Mouse (Mus musculus): ENCODE data around the gene Rfxank.

Rfxank gene

GRCm38 (mm10) chr8:70147678-70148607 is 9.0 kb upstream of the Rfxank start:
- DNase-seq = no peak

- DNase-seq = no peak
Observed at GRCm38 (mm10) chr8:70139981-70140380, 1.0 kb upstream of the Rfxank start.

- no peak for DNase-seq
Observed at GRCm38 (mm10) chr8:70137890-70138289, 1.1 kb downstream of the Rfxank start.

DNA sequence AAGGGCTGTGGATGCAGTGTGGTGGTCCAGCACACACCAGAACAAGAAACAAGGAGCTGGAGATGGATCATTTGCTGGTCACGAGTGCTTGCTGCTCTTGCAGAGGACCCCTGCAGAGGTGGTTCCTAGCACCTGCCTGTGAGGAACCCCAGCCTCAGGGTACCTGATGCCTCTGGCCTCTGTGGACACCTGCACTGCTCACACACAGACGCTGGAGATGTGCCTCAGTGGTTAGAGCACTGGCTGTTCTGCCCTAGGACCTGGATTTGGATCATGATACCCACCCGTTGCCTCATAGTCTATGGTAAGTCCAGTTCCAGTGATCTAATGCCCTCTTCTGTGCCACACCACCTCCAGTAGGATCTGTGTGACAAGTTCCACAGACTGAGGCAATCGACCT is 2.4 kb downstream of the Rfxank start:
- no peak for DNase-seq

DNA sequence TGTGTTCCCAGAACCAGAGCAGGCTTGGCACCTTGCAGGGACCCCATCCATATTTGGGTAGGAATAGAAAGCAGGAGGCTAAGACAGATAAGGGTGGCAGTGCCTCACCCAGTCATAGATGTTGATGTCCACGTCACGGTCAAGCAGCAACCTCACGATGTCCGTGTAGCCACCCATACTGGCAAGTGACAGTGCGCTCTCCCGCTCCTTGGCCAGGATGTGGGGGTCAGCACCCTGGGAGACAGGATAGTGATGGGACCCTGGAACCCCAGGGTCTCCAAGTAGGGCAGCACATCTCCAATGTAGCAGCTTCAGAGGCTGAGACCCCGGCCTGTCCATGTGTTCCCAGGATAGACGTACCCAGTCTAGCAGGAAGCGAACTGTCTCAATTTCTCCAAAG is 4.0 kb downstream of the Rfxank start:
- DNase-seq = no peak

DNA sequence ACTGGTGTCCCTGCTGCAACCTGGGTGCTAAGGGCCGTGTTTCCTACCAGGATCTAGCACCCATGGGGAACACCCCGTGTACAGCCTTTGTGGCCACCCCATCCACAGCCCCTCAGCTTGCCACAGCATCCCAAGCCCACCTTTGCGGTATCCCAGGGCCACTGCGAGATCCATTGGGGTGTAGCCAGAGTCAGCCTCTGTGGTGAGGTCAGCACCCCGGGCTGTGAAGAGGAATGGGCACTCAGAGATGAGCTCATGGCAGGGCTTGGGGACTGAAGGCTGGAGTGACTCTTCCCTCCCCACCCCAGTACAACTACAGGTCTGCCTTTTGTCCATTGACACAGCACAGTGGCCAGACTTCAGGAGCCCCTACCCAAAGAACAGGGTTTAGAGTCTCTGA is 4.9 kb downstream of the Rfxank start:
- no peak for DNase-seq

DNA sequence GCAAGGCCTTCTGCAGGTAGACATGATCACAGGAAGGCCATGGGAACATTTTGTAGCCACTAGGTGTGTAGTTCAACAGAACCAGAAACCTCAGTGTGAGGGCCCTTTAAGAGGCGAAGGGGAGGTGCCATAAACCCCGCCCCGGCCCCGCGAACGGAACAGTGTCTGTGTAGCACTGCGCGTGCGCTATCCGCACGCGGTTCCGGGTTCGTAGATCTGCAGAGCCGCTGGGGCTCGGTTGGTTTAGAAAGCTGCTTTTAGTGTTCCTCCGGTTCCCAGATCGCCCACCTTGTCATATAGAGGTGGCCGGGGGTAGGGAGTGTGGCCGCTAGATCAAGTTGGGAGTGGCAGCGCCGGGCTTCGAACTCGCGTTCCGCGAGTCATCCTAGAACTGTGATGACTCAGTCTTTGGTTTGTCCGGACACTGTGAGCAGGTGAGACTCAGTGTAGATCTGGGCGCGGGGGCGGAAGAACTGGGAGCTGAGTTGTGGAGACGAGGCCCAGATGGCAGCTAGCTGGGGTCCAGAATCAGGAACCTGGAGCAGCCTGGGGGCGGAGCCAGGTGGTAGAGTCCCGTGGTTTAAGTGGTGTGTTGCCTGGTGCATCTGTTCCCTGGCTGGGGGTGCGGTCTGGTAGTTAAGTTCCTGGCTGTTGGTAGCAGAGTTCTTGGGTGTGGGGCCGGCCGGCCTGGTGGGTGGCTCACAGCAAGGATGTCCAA is 7.6 kb downstream of the Rfxank start, which contains the start of gene Nr2c2ap:
TSS of gene Nr2c2ap (plus strand) at position 168 of the 718 bp plus-strand sequence.
- DNase-seq = peak; percentile 78 to 83

DNA sequence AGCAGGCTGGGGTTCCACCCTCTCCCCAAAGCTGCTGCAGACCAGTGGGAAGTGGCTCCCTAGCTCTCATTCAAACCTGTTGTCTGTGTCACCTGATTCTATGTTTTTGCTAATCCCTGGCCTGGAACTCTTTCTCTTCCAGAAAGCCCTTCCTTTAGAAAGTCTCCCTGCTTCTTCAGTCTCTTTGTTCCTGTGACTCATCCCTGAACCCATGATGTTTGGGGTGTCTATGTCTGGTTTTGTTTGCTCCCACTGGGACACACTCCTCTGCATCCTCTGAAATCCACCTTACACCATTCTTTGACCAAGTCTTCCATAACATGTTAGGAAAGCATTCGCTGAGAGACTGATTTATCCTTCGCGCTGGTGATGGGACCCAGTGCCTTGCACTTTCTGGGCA is 8.9 kb downstream of the Rfxank start:
- DNase-seq = no peak

GRCm38 (mm10) chr8:70129309-70129952 is 9.5 kb downstream of the Rfxank start:
- peak; percentile 38 to 55 for DNase-seq

- DNase-seq = peak; percentile 27 to 34
Observed at GRCm38 (mm10) chr8:70128435-70128834, 10.5 kb downstream of the Rfxank start.

- no peak for DNase-seq
Observed at GRCm38 (mm10) chr8:70124992-70125391, 14.0 kb downstream of the Rfxank start.

DNA sequence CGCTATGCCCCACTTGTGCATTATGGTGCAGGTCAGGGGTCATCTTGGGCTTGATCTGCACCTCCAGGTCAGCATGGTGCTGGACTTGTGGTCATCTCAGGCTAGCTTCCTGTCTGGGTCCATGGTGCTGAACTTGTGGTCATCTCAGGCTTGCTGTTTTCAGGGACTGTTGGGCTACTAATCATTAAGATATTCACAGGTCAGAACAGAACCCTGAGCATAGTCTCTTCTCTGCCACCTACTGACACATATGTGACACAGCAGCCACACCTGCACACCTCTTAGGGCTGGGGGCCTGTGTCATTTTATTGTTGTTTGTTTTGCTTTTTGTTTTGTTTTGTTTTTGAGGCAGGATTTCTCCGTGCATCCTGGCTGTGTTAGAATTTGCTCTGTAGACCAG is 16.1 kb downstream of the Rfxank start:
- DNase-seq = peak in 1 of 2 experiments; percentile 27

DNA sequence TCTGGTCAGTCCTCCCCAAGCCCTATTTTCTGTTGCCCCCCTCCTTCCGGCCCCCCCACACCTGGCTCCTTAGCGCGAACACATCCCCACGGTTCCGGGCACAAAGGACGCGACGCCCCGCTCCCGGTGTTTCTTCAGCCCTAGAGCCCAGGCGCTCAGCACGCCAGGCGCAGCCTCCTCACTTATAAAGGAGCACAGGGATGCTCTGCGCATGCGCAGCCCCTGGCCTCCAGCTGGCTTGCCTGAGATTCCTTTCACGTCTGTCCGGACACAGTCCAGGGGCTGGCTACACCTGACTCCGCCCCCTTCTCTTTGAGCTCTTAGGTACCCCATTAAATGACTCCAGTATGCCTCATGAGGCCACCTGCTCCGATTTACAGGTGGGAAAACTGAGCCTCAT is 18.3 kb downstream of the Rfxank start, which contains the start of gene Ncan:
TSS of gene Ncan (minus strand) at position 207 of the 400 bp plus-strand sequence.
- DNase-seq = peak; percentile 90 to 92

GRCm38 (mm10) chr8:70118726-70119700 is 19.9 kb downstream of the Rfxank start:
- DNase-seq = no peak

DNA sequence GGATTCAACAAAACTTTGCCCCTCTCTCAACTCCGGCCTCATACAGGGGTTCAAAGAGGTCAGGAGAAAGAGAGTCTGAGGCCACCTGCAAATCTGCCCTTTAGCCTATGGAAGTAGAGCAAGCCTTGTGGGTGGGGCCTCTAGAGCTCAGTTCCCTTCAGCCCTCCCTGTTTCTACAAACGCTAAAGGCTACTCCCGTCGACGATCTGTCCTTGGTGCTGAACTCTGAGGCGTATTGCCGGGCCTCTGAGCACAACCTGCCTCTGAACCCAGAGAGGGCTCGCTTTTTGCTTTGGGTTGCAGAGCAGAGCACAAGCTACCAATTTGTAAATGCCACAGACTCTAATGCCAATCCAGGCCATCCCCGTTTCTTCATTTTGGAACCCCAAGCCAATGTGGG is 21.3 kb downstream of the Rfxank start:
- DNase-seq = no peak

DNA sequence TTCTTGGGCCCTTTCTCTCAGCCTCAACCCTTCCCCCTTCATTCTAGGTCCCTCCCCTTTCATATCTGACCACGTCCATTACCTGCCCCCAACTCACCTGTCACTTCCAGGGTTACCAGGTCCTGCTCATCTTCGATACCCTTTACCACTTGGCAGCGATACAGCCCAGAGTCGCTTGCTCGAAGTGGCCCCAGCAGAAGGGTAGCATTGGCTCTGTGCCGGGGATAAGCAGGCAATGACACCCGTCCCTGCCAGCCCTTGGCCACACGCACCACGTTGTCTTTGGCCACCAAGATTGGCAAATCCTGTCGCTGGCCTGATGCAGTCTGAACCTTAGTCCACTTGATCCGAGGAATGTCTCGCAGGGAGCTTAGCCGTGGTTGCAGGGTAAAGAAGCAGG is 24.1 kb downstream of the Rfxank start:
- no peak for DNase-seq

GRCm38 (mm10) chr8:70114488-70114887 is 24.5 kb downstream of the Rfxank start:
- DNase-seq = no peak

DNA sequence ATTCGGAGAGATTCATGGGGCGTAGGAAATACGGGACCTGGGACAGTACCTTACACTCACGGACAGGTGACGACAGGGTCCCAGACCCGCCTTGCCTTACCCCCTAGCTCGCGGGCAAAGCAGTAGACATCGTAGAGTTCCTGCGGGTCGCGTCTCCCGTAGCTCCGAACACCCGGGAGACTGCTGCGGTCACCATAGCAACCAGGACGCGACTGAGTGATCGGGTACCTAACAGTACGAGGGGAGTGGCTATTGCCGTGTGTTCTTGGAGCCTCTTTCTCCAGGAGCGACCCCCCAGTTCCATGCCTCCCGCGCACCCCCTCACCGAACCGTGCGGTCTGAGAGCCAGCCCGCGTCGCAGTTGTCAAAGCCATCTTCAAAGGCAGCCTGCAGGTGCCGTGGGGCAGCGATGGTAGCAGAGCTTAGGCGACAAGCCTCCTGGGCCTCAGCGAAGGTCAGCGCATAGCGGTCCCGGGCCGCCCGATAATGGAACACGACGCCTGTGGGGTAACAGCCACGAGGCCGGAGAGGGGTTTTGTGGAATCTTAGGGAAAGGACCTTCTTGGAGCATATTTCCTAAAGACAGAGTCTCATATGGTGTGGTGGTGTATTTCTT is 26.4 kb downstream of the Rfxank start:
- no peak for DNase-seq

DNA sequence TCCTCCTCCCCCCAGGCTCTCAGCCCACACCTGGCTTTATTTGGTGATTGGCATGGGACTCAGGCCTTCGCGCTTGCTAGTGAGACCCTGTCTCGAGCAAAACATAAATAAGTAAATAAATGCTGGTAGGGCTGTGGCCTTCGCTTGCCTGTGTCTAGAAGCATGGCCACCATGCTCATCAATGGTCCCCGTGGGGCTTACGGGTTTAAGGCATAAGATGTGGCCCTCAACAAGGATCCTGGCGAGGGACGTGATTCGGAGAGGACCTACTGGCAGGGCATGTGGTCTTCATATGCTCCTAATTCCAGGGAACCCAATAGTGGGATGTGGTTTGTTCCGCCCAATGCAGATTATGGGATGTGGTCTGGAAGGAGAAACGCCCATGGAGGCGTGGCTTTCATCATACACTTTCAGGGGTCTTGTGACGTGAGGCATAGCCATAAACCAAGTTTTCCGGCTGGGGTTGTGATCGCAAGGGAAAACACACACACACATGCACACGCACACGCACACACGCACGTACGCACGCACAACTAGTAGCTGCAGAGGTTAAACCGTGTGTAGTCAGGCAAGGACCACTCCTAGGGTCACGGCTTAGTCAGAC is 27.7 kb downstream of the Rfxank start:
- no peak for DNase-seq

- no peak for DNase-seq
Observed at GRCm38 (mm10) chr8:70110451-70110850, 28.5 kb downstream of the Rfxank start.

DNA sequence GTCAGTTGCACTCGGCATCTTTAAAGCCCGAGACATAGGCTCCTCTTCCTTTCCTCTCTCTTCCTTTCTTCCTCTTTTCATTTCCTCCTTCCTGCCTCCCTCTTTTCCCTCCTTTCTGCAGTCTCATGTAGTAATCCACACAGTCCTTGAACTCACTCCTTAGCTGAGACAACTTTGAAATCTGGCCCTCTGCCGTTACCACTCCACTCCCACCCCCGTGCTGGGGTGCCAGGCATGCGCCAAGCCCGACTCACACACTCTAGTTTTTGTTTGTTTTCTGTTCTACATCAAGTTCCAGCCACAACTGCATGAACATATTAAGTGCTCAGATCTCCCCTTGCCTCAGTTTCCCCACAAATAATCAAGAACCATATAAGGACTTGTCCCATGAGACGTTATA is 34.0 kb downstream of the Rfxank start:
- DNase-seq = no peak

All from cerebellum, postnatal 36 days (tissue).